Mouse (Mus musculus): ENCODE results near the gene Lamb2. TPM values are rescaled to one million over a fixed set of nuclear protein-coding genes. Genes with fewer than 3 reads are reported as not detected.

Lamb2 gene
- total RNA-seq, 4 experiments from 2014 or later = 342 to 366 (median 351) TPM

GRCm38 (mm10) chr9:108491286-108491580 lies 11.7 kb downstream of the Lamb2 start:
- DNase-seq (ENCODE audit: low spot score) = no peak

- DNase-seq (ENCODE audit: low spot score) = no peak
These were observed 12.7 kb downstream of the Lamb2 start for GRCm38 (mm10) chr9:108492043-108492750.

- no peak for DNase-seq (ENCODE audit: low spot score)
These were observed 13.7 kb downstream of the Lamb2 start for GRCm38 (mm10) chr9:108493246-108493645.

- DNase-seq (ENCODE audit: low spot score) = no peak
These were observed 14.8 kb downstream of the Lamb2 start for GRCm38 (mm10) chr9:108494146-108494825.

GRCm38 (mm10) chr9:108494905-108495304 lies 15.4 kb downstream of the Lamb2 start:
- DNase-seq (ENCODE audit: low spot score) = no peak

GRCm38 (mm10) chr9:108499231-108499630 lies 19.7 kb downstream of the Lamb2 start:
- DNase-seq (ENCODE audit: low spot score) = no peak

- no peak for DNase-seq (ENCODE audit: low spot score)
These were observed 20.4 kb downstream of the Lamb2 start for GRCm38 (mm10) chr9:108499943-108500342.

- no peak for DNase-seq (ENCODE audit: low spot score)
These were observed 27.4 kb downstream of the Lamb2 start for GRCm38 (mm10) chr9:108506901-108507300.

- DNase-seq (ENCODE audit: low spot score) = peak; percentile 96
These were observed 28.3 kb downstream of the Lamb2 start, which contains the start of gene Qars for GRCm38 (mm10) chr9:108507619-108508434. TSS of gene Qars (plus strand) at chr9:108507706.

GRCm38 (mm10) chr9:108508776-108509175 lies 29.2 kb downstream of the Lamb2 start:
- DNase-seq (ENCODE audit: low spot score) = no peak

GRCm38 (mm10) chr9:108516380-108517251 lies 37.1 kb downstream of the Lamb2 start, which contains the start of gene Qrich1:
TSS of gene Qrich1 (plus strand) at chr9:108516806.
- DNase-seq (ENCODE audit: low spot score) = peak; percentile 95

- DNase-seq (ENCODE audit: low spot score) = peak; percentile 52
These were observed 37.9 kb downstream of the Lamb2 start for GRCm38 (mm10) chr9:108517253-108517930.

- DNase-seq (ENCODE audit: low spot score) = peak; percentile 41
These were observed 38.4 kb downstream of the Lamb2 start for GRCm38 (mm10) chr9:108517931-108518332.

GRCm38 (mm10) chr9:108521604-108522003 lies 42.1 kb downstream of the Lamb2 start:
- DNase-seq (ENCODE audit: low spot score) = no peak

GRCm38 (mm10) chr9:108523341-108523740 lies 43.8 kb downstream of the Lamb2 start:
- no peak for DNase-seq (ENCODE audit: low spot score)

- no peak for DNase-seq (ENCODE audit: low spot score)
These were observed 45.9 kb downstream of the Lamb2 start for GRCm38 (mm10) chr9:108525400-108525799.

- no peak for DNase-seq (ENCODE audit: low spot score)
These were observed 51.4 kb downstream of the Lamb2 start for GRCm38 (mm10) chr9:108530954-108531353.

GRCm38 (mm10) chr9:108531496-108531895 lies 52.0 kb downstream of the Lamb2 start:
- DNase-seq (ENCODE audit: low spot score) = no peak

Data from heart, adult 8-10 months (tissue).